Mouse (Mus musculus) adrenal gland, postnatal 10 days (tissue): Measurements from ENCODE around the gene Phox2a. TPM values are rescaled to one million over a fixed set of nuclear protein-coding genes. Genes with fewer than 3 reads are reported as not detected.

ENCODE experiments used
- DNase-seq: peaks from one replicate; pipeline ENCODE4 v3.0.0; 2021; ENCODE audit warnings: mixed read lengths
- total RNA-seq, 2 experiments: library from RNA; stranded (reverse); gene quantifications; 2 replicates each; pipeline ENCODE4 v1.2.3; 2021

Gene Phox2a
- total RNA-seq, 2 experiments from 2014 or later, result 20.9 to 32.4 TPM

- peak; percentile 93 for DNase-seq
Measured at GRCm38 (mm10) chr7:101837606-101838471, 19.7 kb downstream of the Phox2a start, which contains the start of gene Inppl1. TSS of gene Inppl1 (minus strand) at chr7:101838229.

- no peak for DNase-seq
Measured at GRCm38 (mm10) chr7:101844186-101844585, 26.1 kb downstream of the Phox2a start.

DNA sequence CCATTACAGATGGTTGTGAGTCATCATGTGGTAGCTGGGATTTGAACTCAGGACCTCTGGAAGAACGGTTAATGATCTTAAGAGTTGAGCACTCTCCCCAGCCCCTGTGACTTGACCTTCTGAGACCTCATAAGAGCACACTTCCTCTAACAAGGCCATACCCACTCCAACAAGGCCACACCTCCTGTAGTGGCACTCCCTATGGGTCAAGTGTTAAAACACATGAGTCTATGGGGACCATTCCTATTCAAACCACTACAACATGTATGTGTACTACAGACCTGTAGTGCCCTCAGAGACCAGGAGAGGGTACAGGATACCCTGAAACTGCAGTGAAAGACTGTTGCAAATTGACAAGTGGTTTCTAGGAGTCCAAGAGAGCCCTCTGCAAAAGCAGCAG lies 29.8 kb downstream of the Phox2a start:
- DNase-seq, result no peak

DNA sequence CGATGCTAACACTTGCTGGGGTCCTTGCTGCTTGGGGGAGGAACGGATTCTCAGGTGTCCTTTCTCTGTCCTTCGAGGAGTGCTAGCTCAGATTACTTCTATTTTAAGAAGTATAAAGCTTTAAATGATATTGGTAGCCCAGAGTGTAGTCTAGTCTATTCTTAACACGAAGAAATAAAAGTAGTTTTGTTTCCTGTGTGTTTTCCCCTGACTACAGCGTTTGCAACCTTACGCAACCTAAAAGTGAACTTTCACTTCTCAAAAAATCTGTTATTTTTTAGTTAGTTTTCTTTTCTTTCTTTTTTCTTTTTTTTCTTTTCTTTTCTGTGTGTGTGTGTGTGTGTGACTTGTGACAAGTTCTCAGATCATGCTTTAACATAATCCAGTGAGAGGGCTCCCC lies 33.6 kb downstream of the Phox2a start:
- DNase-seq, result no peak

- DNase-seq, result no peak
Measured at GRCm38 (mm10) chr7:101852846-101853245, 34.7 kb downstream of the Phox2a start.

DNA sequence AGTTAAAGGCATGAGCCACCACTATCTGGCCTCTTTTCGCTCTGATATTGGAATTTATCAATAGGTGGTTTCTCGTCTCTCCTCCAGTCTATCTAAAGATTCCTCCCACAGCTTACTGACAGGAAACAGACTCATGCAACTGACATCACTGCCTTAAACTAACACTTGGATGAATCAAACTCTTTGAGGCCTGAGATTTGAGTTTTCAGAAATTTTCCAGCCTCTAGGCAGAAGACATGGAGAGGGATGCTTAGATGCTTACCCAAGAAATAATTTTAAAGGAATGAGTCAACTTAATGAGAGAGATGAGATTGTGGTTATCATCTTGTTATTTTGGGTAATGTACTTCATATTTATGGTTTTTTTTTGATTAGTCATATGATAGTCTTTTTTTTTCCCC lies 35.7 kb downstream of the Phox2a start:
- DNase-seq, result no peak

DNA sequence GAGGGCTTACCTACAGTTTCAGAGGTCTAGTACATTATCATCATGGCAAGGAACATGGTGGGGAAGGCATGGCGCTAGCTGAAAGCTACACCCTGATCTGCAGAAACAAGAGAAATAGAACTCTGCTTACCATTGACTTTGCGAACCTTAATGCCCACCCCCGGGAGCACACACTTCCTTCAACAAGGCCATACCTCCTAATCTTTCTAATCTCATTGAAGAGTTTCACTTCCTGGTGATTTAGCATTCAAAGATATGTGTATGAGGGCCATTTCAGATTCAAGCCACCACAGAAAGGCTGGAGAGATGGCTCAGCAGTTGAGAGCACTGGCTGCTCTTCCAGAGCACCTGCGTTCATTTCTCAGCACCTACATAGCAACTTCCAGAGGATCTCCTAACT lies 39.0 kb downstream of the Phox2a start, which contains the start of gene Folr2:
TSS of gene Folr2 (minus strand) at position 101 of the 400 bp plus-strand sequence.
- no peak for DNase-seq

DNA sequence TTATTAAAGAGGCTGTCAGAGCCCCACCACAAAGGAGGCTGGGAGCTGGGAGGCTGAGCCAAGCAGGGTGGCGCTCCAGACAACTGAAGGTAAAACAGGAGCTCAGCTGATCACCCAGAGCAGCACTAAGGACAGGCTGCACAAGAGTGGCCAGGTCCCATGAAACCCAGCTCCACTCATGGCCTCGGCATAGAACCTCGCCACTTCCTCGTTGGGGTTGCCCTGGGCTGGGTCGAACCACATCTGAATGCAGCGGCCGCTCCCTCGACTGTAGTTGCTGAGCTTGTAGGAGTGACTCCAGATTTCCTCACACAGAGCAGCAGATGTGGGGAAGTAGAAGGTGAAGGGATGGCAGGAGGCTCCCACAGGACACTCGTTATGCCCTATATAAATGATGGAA lies 40.2 kb downstream of the Phox2a start:
- no peak for DNase-seq

DNA sequence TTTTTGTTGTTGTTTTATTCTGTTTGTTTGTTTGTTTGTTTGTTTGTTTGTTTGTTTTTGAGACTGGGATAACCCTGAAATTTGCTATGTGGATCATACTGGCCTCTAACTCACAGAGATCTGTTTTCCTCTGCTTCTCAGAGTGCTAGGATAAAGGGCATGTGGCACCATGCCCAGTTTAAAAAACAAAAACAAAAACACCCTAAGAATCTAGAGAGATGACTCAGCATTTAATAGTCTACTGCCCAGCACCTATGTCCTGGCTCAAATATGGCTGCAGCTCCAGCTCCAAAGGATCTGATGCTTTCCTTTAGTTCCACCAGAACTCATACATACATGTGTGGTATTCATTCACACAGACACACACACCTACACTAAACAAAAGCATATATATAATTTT lies 42.9 kb downstream of the Phox2a start:
- no peak for DNase-seq

- no peak for DNase-seq
Measured at GRCm38 (mm10) chr7:101862291-101862690, 44.2 kb downstream of the Phox2a start.

- DNase-seq, result no peak
Measured at GRCm38 (mm10) chr7:101863415-101863814, 45.3 kb downstream of the Phox2a start, which contains the start of gene Anapc15. TSS of gene Anapc15 (plus strand) at chr7:101863715.

DNA sequence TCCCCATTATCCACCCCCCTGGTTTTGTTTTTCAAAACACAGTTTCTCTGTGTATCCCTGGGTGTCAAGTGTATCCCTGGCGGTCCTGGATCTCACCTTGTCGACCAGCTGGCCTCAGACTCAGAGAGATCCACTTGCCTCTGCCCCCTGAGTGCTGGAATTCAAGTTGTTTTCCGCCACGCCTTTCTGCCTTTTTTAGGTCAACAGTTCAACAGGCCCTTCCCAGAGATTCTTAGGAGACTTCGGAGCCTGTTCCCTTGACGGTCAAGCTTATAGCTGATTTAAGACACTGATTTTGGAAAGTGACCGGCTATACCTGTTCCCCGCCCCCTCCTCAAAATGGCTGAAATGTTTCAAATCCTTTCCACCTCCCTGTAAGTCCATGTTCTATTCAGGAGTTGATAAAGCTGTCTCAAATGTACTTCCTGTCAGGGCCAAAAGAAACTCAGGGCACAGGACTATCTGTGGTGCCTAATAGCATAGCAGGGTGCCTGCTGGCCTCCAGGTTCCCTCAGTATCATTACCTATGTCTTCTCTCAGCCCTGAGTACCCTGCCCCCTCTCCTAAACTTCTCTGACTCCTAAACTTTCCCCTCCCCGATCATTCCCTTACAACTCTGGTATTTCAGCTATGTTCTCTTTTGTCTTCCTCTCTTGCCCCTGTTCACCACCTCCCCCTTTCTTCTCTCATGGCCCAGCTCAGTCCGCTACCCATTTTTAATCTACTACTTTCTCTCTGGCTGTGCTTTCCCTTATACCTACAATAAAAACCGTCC lies 48.6 kb downstream of the Phox2a start:
- DNase-seq, result no peak

- DNase-seq, result no peak
Measured at GRCm38 (mm10) chr7:101867482-101867881, 49.4 kb downstream of the Phox2a start.

- DNase-seq, result no peak
Measured at GRCm38 (mm10) chr7:101868241-101869162, 50.4 kb downstream of the Phox2a start.

DNA sequence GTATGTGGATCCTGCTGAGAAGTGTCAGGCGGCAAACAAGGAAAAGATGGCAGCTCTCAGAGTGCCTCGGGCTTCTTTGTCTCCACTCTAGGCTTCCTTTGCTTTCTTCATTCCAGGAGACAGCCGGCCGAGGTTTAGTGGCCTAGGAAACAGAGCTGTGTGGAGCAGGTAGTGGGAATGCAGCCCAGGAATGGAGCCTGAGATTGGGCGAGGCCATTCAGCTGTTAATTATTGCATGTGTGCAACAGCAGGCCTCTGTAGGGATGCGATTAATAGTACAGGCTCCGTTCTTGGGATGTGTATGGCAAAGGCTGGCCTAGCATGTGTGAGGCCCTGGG lies 51.0 kb downstream of the Phox2a start:
- no peak for DNase-seq

- no peak for DNase-seq
Measured at GRCm38 (mm10) chr7:101870629-101871028, 52.5 kb downstream of the Phox2a start, which contains the start of gene Folr1. TSS of gene Folr1 (minus strand) at chr7:101870788.

- no peak for DNase-seq
Measured at GRCm38 (mm10) chr7:101871296-101871695, 53.2 kb downstream of the Phox2a start.

Other genes with a start within 250 kb of the Phox2a start
- gene Art2b, start 232.7 kb upstream of the Phox2a start, total RNA-seq, result under 1 TPM; 0.18 to 0.24 TPM
- gene Clpb, start 154.7 kb upstream of the Phox2a start, total RNA-seq, result 10 to 100 TPM; 80.4 to 85.2 TPM
- 10 to 100 TPM; 72.5 to 98.1 TPM for gene Inppl1, start 19.9 kb downstream of the Phox2a start, total RNA-seq
- gene Folr2, start 38.9 kb downstream of the Phox2a start, total RNA-seq, result 1 to 10 TPM; 4.5 to 6.2 TPM
- gene Anapc15, start 45.4 kb downstream of the Phox2a start, total RNA-seq, result 10 to 100 TPM; 27.4 to 28.5 TPM
- gene Folr1, start 52.5 kb downstream of the Phox2a start, total RNA-seq, result 1 to 10 TPM; 1.7 to 2.3 TPM
- 100 to 1,000 TPM; 116 to 126 TPM for gene Lamtor1, start 87.6 kb downstream of the Phox2a start, total RNA-seq
- under 1 TPM in 1 of 2 experiments, not detected in 1; 0.12 TPM for gene Tomt, start 88.0 kb downstream of the Phox2a start, total RNA-seq
- gene Lrrc51, start 115.6 kb downstream of the Phox2a start, total RNA-seq, result 1 to 10 TPM; 8.4 TPM
- 100 to 1,000 TPM; 117 to 151 TPM for gene Numa1, start 115.8 kb downstream of the Phox2a start, total RNA-seq
- 1 to 10 TPM; 5.4 to 6.3 TPM for gene Il18bp, start 200.4 kb downstream of the Phox2a start, total RNA-seq
- 10 to 100 TPM; 25.6 to 28.3 TPM for gene Rnf121, start 247.2 kb downstream of the Phox2a start, total RNA-seq
- gene Xndc1, start 247.2 kb downstream of the Phox2a start, total RNA-seq, result 10 to 100 TPM; 12.6 to 19.0 TPM
- gene Xntrpc, start 247.4 kb downstream of the Phox2a start, total RNA-seq, result 1 to 10 TPM in 1 of 2 experiments, under 1 TPM in 1; 0.93 to 1.3 TPM